Mouse (Mus musculus) thymus, postnatal 36 days (tissue): ENCODE results near the gene Ndufa6.
"Not testable (repeated sequence)": the region's sequence is repeated elsewhere in the genome, so short reads cannot be mapped to it uniquely, and the experiment has no call there.

Experiments used
- DNase-seq, 2 experiments: peaks; one replicate each; pipeline ENCODE4 v3.0.0; 2022; ENCODE audit warnings: mixed read lengths in 2 of 2

Gene Ndufa6

GRCm38 (mm10) chr15:82354126-82354945 lies at the start of gene Ndufa6:
TSS of gene Ndufa6 (minus strand) at chr15:82354322.
- peak; percentile 94 to 97 for DNase-seq

GRCm38 (mm10) chr15:82403606-82404005 lies 49.5 kb upstream of the Ndufa6 start:
- DNase-seq: no peak

- no peak for DNase-seq
These were observed 48.6 kb upstream of the Ndufa6 start for GRCm38 (mm10) chr15:82402741-82403140.

- DNase-seq: no peak
These were observed 48.0 kb upstream of the Ndufa6 start for GRCm38 (mm10) chr15:82402106-82402505.

DNA sequence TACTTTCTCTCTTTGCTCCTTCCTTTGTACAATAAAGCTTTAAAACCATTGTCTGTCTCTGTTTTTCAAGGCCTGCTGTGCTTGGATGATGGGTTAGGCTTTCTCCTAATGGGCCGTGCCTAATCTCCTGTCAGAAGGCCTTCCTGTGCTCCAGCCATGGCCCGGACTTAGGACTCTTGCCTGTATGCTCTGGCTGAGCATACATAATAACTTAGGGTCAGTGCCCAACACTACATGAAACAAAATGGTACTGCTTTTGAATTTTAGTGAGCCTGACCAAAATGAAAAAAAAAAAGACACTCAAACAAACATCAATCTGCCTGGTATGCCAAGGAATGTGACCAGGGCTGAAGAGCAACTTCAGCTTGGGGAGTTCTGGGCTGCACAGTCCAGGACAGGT lies 47.4 kb upstream of the Ndufa6 start:
- DNase-seq: no peak

- DNase-seq: not testable (repeated sequence)
These were observed 41.8 kb upstream of the Ndufa6 start for GRCm38 (mm10) chr15:82395955-82396354.

- DNase-seq: not testable (repeated sequence)
These were observed 39.8 kb upstream of the Ndufa6 start, which contains the start of gene Cyp2d11 for GRCm38 (mm10) chr15:82393922-82394321. TSS of gene Cyp2d11 (minus strand) at chr15:82394022.

GRCm38 (mm10) chr15:82389916-82390315 lies 35.8 kb upstream of the Ndufa6 start:
- not testable (repeated sequence) for DNase-seq

GRCm38 (mm10) chr15:82385729-82386128 lies 31.6 kb upstream of the Ndufa6 start:
- DNase-seq: no peak

DNA sequence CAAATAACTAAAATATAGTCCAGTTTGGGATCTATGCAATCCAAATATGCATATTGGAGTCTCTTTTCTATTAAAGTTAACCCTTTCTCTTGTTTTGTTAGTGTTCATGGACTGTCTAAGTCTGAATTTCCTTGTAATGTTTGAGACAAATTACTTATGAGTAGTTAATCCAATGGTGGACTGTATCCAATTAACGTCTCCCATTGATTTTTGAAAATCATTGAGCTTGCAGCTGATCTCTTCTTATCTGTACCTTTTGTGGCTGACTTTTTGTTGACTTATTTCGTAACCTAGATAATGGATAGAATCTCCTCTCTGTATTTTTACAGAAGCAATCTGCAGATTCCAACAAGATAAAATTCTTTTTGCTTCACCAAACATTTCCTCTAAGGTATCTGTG lies 28.3 kb upstream of the Ndufa6 start:
- DNase-seq: no peak

GRCm38 (mm10) chr15:82380714-82381062 lies 26.6 kb upstream of the Ndufa6 start:
- no peak for DNase-seq

DNA sequence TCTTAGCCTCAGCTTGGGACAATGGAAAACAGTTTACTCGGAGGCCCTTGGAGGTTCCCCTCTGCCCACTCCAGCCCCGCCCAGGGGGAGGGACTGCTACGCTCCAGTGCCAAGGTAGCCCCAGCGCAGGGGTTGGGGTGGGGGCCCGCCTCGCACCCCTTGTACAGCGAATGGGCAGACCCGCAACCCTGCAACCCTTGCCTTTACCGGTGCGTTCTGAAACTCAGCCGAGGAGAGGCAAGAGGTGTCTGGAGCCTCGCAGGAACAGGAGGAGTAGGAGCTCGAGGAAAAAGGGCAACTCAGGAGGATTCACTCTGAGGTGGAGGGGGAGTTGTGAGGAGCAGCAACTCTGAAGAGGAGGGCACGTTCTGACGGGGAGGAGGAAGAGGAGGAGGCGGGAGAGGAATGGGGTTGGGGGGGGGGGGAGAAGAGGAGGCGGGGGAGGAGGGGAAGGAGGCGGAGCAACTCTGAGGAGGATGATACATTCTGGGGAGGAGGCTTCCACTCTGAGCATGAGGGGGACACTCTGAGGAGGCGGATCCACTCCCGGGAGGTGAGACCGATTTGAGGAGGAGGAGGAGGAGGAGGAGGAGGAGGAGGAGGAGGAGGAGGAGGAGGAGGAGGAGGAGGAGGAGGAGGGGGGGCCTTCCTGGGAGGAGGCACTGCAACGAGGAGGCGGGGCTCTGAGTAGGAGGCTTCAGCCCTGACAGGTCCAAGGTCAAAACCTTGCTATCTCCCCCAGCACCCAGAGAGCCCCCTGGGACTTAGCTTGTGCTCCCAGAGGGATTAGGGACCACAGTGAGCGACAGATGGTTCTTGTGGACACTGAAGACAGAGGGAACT lies 26.0 kb upstream of the Ndufa6 start, which contains the start of gene Cyp2d22:
Gene Cyp2d22, minus strand, starts transcription at position 390 of the 843 bp plus-strand sequence.
- DNase-seq: peak; percentile 43 to 54

DNA sequence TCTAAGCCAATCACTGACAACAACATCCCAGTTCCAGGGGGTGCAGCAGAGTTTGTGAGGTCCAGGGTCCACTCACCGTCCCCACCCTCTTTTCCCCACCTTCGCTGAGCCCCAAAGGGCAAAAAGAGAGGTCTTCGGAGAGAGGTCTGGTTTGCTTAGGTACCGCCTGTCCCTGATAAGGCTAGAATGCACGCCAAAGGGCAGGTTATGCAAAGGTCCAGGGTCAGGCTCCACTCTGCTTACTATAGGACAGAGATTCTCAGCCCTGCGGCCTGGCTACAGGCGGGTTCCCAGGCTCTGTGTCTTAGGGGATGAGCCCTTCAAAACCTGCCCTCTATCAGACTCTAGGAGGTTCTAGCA lies 25.4 kb upstream of the Ndufa6 start:
- no peak for DNase-seq

DNA sequence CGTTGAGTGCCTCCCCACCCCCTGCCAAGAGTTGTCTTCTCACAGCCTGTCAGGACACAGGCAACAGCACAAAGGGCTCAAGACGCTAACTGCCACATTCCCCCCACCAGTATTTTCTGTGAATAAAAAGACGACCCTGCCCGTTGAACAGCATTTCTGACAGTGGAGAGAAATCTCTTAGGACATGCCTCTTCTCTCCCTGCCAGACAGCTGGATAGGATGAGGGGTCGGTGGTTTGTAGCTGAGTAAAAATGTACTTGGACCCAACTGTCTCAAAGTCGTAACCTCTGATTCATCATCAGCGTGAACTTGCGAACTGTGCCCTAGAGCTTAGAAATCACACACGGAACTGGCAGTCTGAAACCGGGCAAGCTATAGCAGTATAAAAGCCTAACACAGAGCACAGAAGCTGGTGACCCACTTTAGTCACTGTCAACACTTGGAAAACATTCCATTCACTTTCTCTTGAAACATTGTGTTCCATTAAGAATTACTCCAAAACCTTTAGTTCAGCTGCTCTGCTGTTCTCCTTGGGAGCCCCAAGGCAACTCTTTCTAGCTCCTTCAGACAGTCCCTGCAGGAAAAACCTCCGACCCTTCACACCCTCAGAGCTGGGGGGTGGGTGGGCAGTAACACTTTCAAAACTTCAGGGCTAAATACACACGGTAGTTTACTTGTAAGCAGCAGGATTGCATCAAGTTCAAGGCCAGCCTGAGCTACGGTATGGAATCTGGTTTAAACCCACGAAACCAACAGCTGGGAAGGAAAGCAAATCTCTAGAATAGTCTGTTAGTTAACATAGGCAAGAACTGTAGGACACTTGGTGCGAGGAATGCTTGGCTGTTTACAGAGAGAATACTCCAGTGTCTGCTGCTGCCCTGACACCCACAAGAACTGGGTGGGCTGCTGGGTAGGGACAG lies 24.4 kb upstream of the Ndufa6 start:
- no peak for DNase-seq

- DNase-seq: no peak
These were observed 23.6 kb upstream of the Ndufa6 start for GRCm38 (mm10) chr15:82377701-82378100.

DNA sequence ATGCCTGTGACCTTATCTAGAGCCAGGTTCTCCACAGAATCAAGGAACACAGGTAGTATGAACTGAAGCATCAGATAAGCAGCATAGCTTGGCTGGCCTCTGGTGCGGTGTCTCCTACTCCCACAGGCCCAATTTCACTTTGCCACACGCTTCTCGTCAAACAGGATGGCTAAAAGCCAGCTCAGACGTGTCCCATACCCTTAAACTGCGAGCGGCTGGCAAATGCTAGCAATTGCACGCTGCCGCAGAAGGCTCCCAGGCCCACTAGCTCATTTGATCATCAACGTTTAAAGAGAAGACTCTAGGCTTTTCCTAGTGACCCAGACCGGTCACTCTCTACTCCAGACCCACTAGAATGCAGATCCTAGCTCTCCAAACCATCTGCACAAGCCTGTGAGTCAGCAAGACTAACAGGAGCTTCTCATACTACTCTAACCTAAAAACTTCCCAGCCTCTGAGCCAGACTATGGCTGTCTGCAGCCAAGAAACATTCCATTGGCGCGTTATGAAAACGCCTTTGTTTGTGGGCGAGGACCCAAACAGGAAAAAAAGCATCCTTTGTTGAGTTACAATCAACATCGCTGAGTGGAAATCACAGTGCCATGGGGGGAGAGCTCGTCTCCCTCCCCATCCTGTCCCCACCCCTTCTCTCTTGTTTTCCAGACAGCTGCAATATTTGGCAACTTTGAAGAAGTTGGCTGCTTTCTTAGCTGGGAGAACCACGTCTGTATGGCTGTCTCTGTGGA lies 22.4 kb upstream of the Ndufa6 start:
- DNase-seq: no peak

- DNase-seq: no peak
These were observed 21.7 kb upstream of the Ndufa6 start for GRCm38 (mm10) chr15:82375855-82376254.

- no peak for DNase-seq
These were observed 20.3 kb upstream of the Ndufa6 start for GRCm38 (mm10) chr15:82374437-82374836.

- DNase-seq: no peak
These were observed 18.9 kb upstream of the Ndufa6 start for GRCm38 (mm10) chr15:82372991-82373390.

GRCm38 (mm10) chr15:82372446-82372845 lies 18.3 kb upstream of the Ndufa6 start:
- DNase-seq: no peak

DNA sequence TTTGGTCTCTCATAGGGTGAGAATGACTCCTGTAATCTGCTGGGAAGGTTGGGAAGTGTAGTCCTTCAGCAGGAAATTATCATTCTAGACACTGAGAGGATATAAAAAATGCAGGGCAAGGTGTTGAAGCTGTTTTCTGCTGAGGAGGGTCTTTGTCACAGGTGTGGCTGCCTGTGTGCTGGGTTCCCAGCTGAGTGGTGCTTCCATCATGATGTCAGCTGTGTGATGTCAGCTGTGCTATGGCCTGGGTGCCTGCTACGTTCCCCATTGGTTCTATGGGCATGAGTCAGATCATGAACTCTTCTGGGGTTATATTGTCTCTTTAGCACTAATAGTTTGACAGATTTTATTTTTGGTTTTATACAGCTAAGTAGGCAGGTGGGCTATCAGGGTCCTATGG lies 14.7 kb upstream of the Ndufa6 start:
- no peak for DNase-seq

DNA sequence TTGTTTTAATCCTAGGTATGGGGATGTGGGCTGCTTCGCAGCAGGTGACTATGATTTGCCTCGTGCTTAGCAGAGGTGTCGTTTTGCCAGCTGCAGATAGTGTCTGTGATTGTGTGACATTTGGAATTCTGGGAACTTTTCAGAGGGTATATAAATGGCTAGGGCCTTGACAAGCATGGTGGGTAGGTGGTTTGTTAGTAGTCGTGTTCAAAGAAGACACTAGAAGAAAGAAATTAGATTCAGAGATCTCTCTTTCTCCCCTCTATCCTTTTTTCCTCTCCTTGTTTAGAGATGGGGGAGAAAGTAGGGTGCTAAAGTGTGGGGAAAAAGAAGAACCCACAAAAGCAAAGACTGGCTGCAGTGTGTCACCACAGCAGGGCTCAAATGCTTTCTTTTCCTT lies 14.0 kb upstream of the Ndufa6 start:
- no peak for DNase-seq
